Mouse (Mus musculus): ENCODE results near the gene Pde6h. TPM values are rescaled to one million over a fixed set of nuclear protein-coding genes. Genes with fewer than 3 reads are reported as not detected.
A peak's percentile ranks its signal among the peaks of the same experiment; 100 is the strongest.
"Not testable (repeated sequence)": the region's sequence is repeated elsewhere in the genome, so short reads cannot be mapped to it uniquely, and the experiment has no call there.

Gene Pde6h
- total RNA-seq, 2 experiments from 2014 or later = 1.5 TPM

GRCm38 (mm10) chr6:136941051-136942021 lies 17.7 kb downstream of the Pde6h start, which contains the start of gene Arhgdib:
TSS of gene Arhgdib (minus strand) at chr6:136941899.
- DNase-seq = no peak

GRCm38 (mm10) chr6:136942280-136942679 lies 18.6 kb downstream of the Pde6h start:
- no peak for DNase-seq

- no peak for DNase-seq
Measured at GRCm38 (mm10) chr6:136943392-136943791, 19.8 kb downstream of the Pde6h start.

GRCm38 (mm10) chr6:136944511-136944910 lies 20.9 kb downstream of the Pde6h start:
- no peak for DNase-seq

- DNase-seq = no peak
Measured at GRCm38 (mm10) chr6:136946241-136946640, 22.6 kb downstream of the Pde6h start.

GRCm38 (mm10) chr6:136946943-136947342 lies 23.3 kb downstream of the Pde6h start:
- no peak for DNase-seq

GRCm38 (mm10) chr6:136947716-136948115 lies 24.1 kb downstream of the Pde6h start:
- no peak for DNase-seq

- DNase-seq = no peak
Measured at GRCm38 (mm10) chr6:136950171-136950570, 26.5 kb downstream of the Pde6h start.

- DNase-seq = no peak
Measured at GRCm38 (mm10) chr6:136952930-136953329, 29.3 kb downstream of the Pde6h start.

GRCm38 (mm10) chr6:136954192-136954591 lies 30.6 kb downstream of the Pde6h start:
- no peak for DNase-seq

- no peak for DNase-seq
Measured at GRCm38 (mm10) chr6:136954715-136955114, 31.1 kb downstream of the Pde6h start.

- no peak for DNase-seq
Measured at GRCm38 (mm10) chr6:136955240-136955639, 31.6 kb downstream of the Pde6h start.

GRCm38 (mm10) chr6:136957062-136957461 lies 33.4 kb downstream of the Pde6h start:
- no peak for DNase-seq

GRCm38 (mm10) chr6:136959131-136959530 lies 35.5 kb downstream of the Pde6h start:
- DNase-seq = no peak

GRCm38 (mm10) chr6:136962957-136963356 lies 39.3 kb downstream of the Pde6h start:
- no peak for DNase-seq

GRCm38 (mm10) chr6:136964609-136965510 lies 41.2 kb downstream of the Pde6h start:
- DNase-seq = no peak

GRCm38 (mm10) chr6:136965912-136966311 lies 42.3 kb downstream of the Pde6h start:
- DNase-seq = peak in 1 of 2 experiments; percentile 20

- DNase-seq = no peak
Measured at GRCm38 (mm10) chr6:136967466-136967865, 43.8 kb downstream of the Pde6h start.

- not testable (repeated sequence) for DNase-seq
Measured at GRCm38 (mm10) chr6:136968877-136969276, 45.2 kb downstream of the Pde6h start.

GRCm38 (mm10) chr6:136979274-136980082 lies 55.8 kb downstream of the Pde6h start:
- DNase-seq = no peak

- no peak for DNase-seq
Measured at GRCm38 (mm10) chr6:136980331-136980746, 56.7 kb downstream of the Pde6h start.

- DNase-seq = no peak
Measured at GRCm38 (mm10) chr6:136982581-136982980, 58.9 kb downstream of the Pde6h start.

All from layer of hippocampus, postnatal 36 days (tissue).